Mouse (Mus musculus): Measurements from ENCODE around the gene Napepld. TPM values are rescaled to one million over a fixed set of nuclear protein-coding genes. Genes with fewer than 3 reads are reported as not detected.

Napepld gene
- total RNA-seq, 2 experiments from 2014 or later = 2.8 to 5.7 TPM

GRCm38 (mm10) chr5:21672812-21673635, 28.2 kb downstream of the Napepld start:
- ATAC-seq (replicated peaks; ENCODE audit: poor library complexity, severe bottlenecking) = peak; percentile 79

DNA sequence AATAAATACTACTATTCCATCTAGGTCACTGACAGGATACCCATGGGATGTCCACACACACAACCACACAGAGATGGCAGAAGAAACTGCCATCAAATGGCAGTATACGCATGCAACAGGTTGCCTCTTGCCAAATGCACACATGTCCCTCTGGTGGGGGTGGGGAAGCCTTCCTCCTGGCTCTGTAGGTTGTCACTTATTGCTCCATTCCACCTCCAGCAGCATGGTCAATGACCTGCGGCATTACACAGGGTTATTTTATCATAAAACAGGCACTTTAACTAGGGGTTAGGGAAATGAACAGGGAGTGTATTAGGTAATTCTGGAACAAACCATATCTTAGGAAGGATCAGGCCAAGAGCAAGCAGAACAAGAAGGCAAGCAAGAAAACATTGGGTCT, 31.9 kb downstream of the Napepld start:
- 0 out of 2 replicates have a peak, but pooled peaks have one; percentile 17 for ATAC-seq (replicated peaks; ENCODE audit: poor library complexity, severe bottlenecking)

GRCm38 (mm10) chr5:21667191-21668137, 33.7 kb downstream of the Napepld start:
- no peak for ATAC-seq (replicated peaks; ENCODE audit: poor library complexity, severe bottlenecking)

GRCm38 (mm10) chr5:21663081-21663480, 38.1 kb downstream of the Napepld start:
- no peak for ATAC-seq (replicated peaks; ENCODE audit: poor library complexity, severe bottlenecking)

DNA sequence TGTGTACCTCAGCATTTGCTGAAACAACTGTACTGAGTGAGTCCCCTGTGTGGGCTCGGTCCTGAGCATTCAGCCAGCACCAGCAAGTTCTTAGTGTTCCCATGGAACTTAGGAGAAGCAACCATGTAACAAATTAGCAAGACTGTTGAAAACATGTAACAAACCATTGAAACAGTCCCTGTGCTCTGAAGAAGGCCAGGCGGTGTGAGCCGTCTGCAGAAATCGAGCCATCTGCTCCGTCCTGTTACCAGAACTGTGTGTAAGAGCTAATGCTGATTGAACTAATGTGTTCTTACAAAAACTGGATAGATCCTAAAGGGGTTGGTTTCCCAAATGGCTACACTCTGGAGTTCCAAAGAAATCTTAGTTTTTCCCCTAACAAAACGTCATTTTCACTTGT, 40.3 kb downstream of the Napepld start:
- ATAC-seq (replicated peaks; ENCODE audit: poor library complexity, severe bottlenecking) = no peak

- ATAC-seq (replicated peaks; ENCODE audit: poor library complexity, severe bottlenecking) = peak; percentile 97
Observed at GRCm38 (mm10) chr5:21658623-21659395, 42.4 kb downstream of the Napepld start.

DNA sequence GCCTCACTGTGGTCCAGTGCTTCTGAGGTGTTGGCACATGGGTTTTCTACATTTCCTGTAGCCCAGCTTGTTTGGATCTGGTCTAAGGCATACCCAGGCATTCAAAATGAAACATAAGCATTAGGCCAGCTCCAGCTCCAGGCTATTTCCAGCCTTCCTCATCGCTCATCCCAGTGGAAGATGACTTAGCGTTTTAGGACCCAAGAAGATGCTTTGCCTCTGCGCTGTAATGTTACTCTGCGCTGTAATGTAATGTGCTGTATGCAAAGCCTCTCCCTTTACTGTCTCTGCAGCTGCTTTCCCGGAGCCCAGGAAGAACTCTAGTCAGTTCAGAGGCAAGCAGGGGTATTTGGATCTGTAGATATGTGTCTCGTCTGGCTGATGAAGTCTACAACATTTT, 43.2 kb downstream of the Napepld start:
- peak; percentile 20; the same call in 1 of the 2 replicates for ATAC-seq (replicated peaks; ENCODE audit: poor library complexity, severe bottlenecking)

GRCm38 (mm10) chr5:21656912-21657311, 44.3 kb downstream of the Napepld start:
- ATAC-seq (replicated peaks; ENCODE audit: poor library complexity, severe bottlenecking) = no peak

DNA sequence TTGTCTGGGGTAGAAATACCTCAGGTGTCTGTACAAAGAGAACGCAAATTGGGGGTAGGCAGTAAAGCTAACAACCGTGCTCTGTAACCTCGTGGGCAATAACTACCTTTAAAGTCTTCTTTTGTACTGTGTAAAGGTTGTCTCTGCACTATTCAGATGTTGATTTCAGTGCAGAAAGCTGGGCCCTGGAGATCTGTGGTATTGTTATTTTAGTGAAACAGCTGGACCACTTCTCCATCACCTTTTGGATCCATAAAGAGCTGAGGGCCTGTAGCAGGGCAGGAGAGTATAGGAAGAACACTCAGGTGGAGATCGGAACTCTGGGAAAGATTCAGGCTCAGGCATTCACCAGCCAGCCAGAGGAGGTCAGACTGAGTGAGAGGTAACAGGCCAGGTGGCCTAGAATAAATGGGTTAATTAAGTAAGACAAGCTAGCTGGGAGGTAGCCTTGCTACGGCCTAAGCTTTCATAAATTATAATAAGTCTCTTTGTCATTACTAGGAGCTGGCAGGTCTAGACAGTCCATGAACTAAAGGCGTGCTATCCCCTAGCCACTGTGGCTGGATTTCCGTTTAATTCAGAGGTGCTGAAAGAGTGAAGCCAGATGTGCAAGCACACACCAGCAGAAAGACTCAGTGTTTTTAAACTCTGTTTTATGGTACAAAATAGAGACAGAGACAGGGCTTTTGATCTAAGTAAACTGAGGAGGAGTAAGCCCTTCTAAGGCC, 49.1 kb downstream of the Napepld start:
- no peak for ATAC-seq (replicated peaks; ENCODE audit: poor library complexity, severe bottlenecking)

DNA sequence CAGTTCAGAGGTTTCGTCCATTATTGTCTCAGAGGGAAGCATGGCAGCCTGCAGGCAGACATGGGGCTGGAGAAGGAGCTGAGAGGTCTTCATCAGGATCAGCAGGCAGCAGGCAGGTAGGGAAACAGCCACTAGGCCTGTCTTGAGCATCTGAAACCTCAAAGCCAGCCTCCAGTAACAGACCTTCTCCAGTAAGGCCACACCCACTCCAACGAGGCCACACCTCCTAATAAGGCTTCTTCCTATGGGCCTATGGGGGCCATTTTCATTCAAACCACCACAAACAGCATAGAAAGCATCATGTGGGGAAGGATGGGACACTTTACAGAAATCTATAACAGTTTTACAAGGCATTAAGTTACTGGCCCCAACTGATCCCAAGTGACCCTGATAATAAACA, 50.5 kb downstream of the Napepld start:
- no peak for ATAC-seq (replicated peaks; ENCODE audit: poor library complexity, severe bottlenecking)

- ATAC-seq (replicated peaks; ENCODE audit: poor library complexity, severe bottlenecking) = no peak
Observed at GRCm38 (mm10) chr5:21646133-21646491, 55.1 kb downstream of the Napepld start.

DNA sequence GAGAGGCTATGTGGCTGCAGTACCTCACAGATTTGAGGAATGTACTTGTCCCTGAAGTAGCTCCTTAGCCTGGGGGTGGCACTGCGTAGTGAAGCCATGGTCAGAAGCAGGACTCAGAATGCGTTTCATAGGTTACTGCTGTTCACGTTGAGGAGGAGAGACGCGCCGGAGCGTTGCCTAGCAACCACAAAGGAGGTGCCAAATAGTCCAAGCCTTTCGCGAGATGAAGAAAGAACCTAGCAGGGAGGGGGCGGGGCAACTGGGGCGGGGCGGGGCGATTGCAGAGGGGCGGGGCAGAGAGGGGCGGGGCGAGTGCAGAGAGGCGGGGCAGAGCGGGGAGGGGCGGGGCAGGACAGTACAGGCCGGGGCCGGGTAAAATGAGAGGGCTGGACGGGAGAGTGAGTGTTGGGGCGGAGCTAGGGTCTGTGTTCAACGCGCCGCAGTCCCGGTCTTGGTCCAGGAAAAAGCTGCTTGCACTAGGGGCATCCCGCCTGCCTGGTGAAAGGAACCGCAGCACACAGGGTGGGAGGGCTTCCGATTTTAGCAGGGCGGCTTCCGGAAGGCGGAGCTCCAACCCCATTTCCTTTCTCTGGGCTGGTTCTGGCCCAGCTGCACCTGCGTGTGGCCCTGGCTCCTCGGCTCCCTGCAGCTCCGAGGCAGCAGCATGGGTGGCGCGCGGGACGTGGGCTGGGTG, 55.6 kb downstream of the Napepld start, which contains the start of the genes Fbxl13 and Armc10:
Fbxl13 (minus strand) TSS at position 196 of the 694 bp plus-strand sequence.
Armc10 (plus strand) TSS at position 375 of the 694 bp plus-strand sequence.
- ATAC-seq (replicated peaks; ENCODE audit: poor library complexity, severe bottlenecking) = peak; percentile 87

- ATAC-seq (replicated peaks; ENCODE audit: poor library complexity, severe bottlenecking) = peak; percentile 15; the same call in 1 of the 2 replicates
Observed at GRCm38 (mm10) chr5:21644891-21645438, 56.2 kb downstream of the Napepld start.

DNA sequence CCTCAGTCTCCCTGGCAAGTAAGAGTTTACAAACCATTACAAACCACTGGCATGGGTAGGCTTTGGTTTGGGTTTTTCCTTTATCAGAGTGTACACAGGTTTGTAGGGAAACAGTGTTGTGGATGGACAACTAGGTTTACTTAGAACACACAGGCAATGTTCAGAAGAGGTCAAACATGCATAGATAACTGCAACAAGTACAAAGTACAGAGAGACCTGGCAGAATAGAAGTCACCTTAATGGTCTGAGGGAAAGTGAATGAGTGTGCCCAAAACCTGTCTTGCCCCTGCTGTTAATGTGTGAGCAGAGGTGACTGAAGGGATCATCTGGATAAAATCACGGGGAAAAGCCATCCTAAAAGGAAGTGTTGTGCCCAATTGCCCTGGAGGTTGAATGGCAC, 57.6 kb downstream of the Napepld start:
- ATAC-seq (replicated peaks; ENCODE audit: poor library complexity, severe bottlenecking) = no peak

DNA sequence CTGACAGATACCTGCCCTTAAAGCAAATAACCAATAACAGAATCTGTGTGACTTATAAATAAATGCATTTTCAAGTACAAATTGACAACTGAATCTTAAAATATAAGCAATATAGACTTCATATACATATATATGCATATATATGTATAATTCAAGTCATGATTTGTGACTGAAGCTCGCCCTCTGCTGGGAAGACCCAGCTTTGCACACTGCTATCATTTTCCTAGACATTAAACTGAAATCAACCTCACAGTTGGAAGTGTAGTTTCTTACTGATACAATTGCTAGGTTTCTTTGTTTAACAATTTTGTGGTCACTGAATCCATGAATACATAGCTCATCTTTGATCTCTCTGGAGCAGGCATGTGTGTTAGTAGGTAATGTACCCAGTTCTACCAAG, 60.2 kb downstream of the Napepld start:
- no peak for ATAC-seq (replicated peaks; ENCODE audit: poor library complexity, severe bottlenecking)

DNA sequence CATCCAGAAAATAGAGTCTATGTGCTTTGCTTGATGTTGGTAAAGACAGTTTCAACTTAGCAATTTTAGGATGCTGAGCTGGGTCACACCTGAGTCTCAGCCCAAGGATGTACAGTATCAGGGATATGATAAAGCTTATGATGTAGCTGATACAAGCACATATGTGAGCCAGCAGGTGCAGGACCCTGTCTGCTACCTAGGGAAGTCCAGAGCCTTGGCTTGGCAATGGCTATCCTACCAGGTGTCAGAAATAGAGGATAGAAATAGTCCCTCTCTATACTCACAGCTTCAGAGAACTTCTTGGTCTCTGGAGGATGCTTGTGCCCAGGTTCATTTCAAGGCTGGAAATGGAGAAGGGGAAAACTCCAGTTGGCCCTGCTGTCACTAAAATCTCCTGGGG, 75.3 kb downstream of the Napepld start:
- ATAC-seq (replicated peaks; ENCODE audit: poor library complexity, severe bottlenecking) = no peak

DNA sequence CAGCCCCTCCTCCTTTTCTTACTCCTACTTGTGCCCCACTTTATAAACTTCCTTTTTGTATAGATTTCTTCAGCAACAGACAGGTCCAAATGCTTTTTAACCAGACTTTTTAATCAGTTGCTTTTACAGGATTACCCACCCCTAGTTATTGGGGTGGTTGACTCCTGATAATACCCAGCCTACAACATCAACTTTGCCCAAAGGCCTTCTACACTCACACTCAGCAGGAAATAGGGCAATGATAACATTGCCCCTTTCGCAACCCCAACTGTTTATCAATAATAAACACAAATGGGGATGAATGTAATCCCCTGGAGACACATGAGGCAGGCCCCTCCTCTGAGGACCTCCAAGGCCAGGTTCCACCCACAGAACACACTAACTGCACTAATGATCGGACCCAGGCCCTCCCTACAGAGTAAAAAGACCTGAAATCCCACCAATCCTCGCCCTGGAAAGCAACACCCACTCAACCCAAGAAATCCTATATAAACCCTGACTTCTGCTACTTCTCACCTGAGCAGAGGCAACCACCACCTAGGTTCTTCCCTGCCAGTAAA, 84.7 kb downstream of the Napepld start:
- peak; percentile 55 for ATAC-seq (replicated peaks; ENCODE audit: poor library complexity, severe bottlenecking)

- ATAC-seq (replicated peaks; ENCODE audit: poor library complexity, severe bottlenecking) = peak; percentile 54
Observed at GRCm38 (mm10) chr5:21614299-21614698, 86.9 kb downstream of the Napepld start.
